Mouse (Mus musculus): ENCODE results near the gene Ndufb11. TPM values are rescaled to one million over a fixed set of nuclear protein-coding genes. Genes with fewer than 3 reads are reported as not detected.

Gene Ndufb11
- total RNA-seq, 2 experiments from 2014 or later = 142 to 160 TPM

Other genes starting within 250 kb of the Ndufb11 start
- gene Jade3, start 191.9 kb downstream of the Ndufb11 start, total RNA-seq (2021) = 1 to 10 TPM; 5.3 to 7.0 TPM
- gene Rgn, start 67.8 kb downstream of the Ndufb11 start, total RNA-seq (2021) = under 1 TPM in 1 of 2 experiments, not detected in 1; 0.20 TPM
- 10 to 100 TPM; 42.1 to 51.6 TPM for gene Rbm10, start 116 bp downstream of the Ndufb11 start, total RNA-seq (2021)
- 100 to 1,000 TPM; 334 to 347 TPM for gene Uba1, start 40.7 kb upstream of the Ndufb11 start, total RNA-seq (2021)
- 100 to 1,000 TPM; 265 to 299 TPM for gene Cdk16, start 70.3 kb upstream of the Ndufb11 start, total RNA-seq (2021)
- 100 to 1,000 TPM; 100 to 114 TPM for gene Usp11, start 86.3 kb upstream of the Ndufb11 start, total RNA-seq (2021)
- 100 to 1,000 TPM; 172 to 185 TPM for gene Araf, start 180.2 kb upstream of the Ndufb11 start, total RNA-seq (2021)

Data from left cerebral cortex, postnatal 36 days (tissue).